In the genomic region with DNA sequence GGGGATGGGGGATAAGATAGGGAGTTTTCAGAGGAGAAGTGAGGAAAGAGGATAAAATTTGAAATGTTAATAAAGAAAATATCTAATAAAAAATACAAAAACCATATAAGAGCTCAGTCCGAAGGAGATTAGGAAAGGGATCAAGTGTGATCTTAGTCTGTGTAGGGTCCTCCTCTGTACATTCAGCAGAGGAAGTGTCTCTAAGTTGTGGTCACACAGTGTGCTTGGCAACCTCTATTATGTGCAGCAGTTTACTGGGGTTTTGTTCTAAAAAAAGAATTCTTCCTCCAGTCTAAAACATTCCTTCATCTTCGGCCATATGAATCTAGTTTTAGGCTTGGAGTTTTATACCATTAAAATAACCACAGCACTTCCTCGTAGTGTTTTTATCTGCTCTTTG, we compare ENCODE assay signal across 18 mouse cellular contexts. TPM values are rescaled to one million over a fixed set of nuclear protein-coding genes. Genes with fewer than 3 reads are reported as not detected.
"Had no signal": no experiment of that assay in that cellular context is flagged by ENCODE, and none has a peak within 500 bp of the region (broad histone marks: within the 10 kb centered on the region; RNA-seq: fewer than 3 reads in every experiment).

No protein-coding gene starts in this region.

- H3K27ac ChIP-seq: limb, embryonic 10.5 days; limb, embryonic 13.5 days; liver, embryonic 13.5 days; macrophage had no signal

- ATAC-seq: lung, postnatal 0 days had no signal

- H3K4me3 ChIP-seq: limb, embryonic 10.5 days; limb, embryonic 13.5 days; liver, embryonic 13.5 days had no signal

- H3K4me1 ChIP-seq: limb, embryonic 10.5 days; limb, embryonic 13.5 days; liver, embryonic 13.5 days had no signal

- DNase-seq: kidney, adult 18-20 months; kidney, adult 9 months; kidney, postnatal 14 days; kidney, postnatal 4 days; liver, embryonic 13.5 days; lung, embryonic 14.5 days; midbrain, embryonic 14.5 days; thymus, adult 2 months; thymus, postnatal 14 days; thymus, postnatal 4 days had no signal

RNA-seq across cellular contexts. Expression of gene Stap1, which starts 27.4 kb away (rescaled TPM):
- total RNA-seq: layer of hippocampus, postnatal 14 days; left cerebral cortex, adult 8-10 months; left cerebral cortex, postnatal 14 days; midbrain, postnatal 0 days had no signal
